In the genomic region with DNA sequence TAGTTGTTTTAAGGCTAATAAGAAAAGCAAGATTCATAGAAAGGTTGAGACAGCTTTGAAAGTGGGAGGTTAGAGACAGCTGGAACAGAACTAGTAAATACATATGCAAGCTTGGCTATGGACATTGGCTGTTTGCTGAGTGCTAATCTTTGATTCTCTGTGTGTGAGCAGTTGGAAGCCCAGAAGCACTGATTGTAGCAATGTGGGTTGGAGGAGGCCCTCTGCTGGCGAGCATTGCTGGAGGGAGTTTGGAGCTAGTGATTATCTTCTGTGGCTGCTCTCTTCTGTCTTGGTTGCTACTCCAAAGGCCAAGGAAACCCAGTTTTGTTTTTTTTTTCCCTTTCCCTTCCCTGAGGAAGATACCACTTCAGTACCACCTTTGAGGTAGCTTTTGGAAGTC, we compare ENCODE assay signal across 9 mouse cellular contexts. TPM values are rescaled to one million over a fixed set of nuclear protein-coding genes. Genes with fewer than 3 reads are reported as not detected.
DNase-seq lines count a peak whose midpoint lies in the region; ATAC-seq and TF ChIP-seq lines count a peak whose summit lies in the region.
"Had no signal": no experiment of that assay in that cellular context is flagged by ENCODE, and none has a peak within 500 bp of the region (broad histone marks: within the 10 kb centered on the region; RNA-seq: fewer than 3 reads in every experiment).

No protein-coding gene starts in this region.

- TF ChIP-seq CTCF in heart, postnatal 0 days (IDR thresholded peaks at IDR 0.05; ENCODE audit: low read depth), result peak; percentile 53
- peak in 1 of 2 experiments; percentile 65; a peak in 2 of 4 replicates for TF ChIP-seq CTCF in CH12.LX (conservative IDR thresholded peaks at IDR 0.05 in 1 of 2, IDR thresholded peaks at IDR 0.05 in 1 of 2; ENCODE audit: low read depth in 2 of 2, low read length in 2 of 2)

- H3K9me3 ChIP-seq in heart, postnatal 0 days (replicated peaks; ENCODE audit: control insufficient read depth, low read length), result no peaks in the 10 kb centered on the region
- no peaks in the 10 kb centered on the region for H3K9me3 ChIP-seq in heart, embryonic 11.5 days (replicated peaks; ENCODE audit: control insufficient read depth, low read length)
- no peaks in the 10 kb centered on the region for H3K9me3 ChIP-seq in CH12.LX (replicated peaks; ENCODE audit: low read length)
- H3K9me3 ChIP-seq: limb, embryonic 13.5 days had no signal

- H3K27ac ChIP-seq in heart, postnatal 0 days (ENCODE audit: low read depth), result peak overlapping the region; percentile 57; the same call in 1 of the 2 replicates
- no peak overlapping the region for H3K27ac ChIP-seq in heart, embryonic 11.5 days (ENCODE audit: low read depth, low read length)
- H3K27ac ChIP-seq in CH12.LX (ENCODE audit: insufficient read depth, low read depth), result no peak overlapping the region
- H3K27ac ChIP-seq: limb, embryonic 13.5 days had no signal

- in situ Hi-C loops in CH12.LX (cut with MboI; ENCODE audit: low pct_ligation_motif_present, low pct_unique_long_range_greater_than_20kb, low sequenced_read_pairs), result no loop called here

- peak; percentile 32 for TF ChIP-seq RAD21 in CH12.LX (IDR thresholded peaks at IDR 0.05; ENCODE audit: low read depth, low read length)

- no peak overlapping the region for H3K4me3 ChIP-seq in heart, postnatal 0 days (ENCODE audit: low read depth, low read length)
- H3K4me3 ChIP-seq in heart, embryonic 11.5 days (ENCODE audit: low read depth, low read length), result no peak overlapping the region
- no peak overlapping the region for H3K4me3 ChIP-seq in CH12.LX (replicated peaks in 1 of 3; ENCODE audit: low read depth in 2 of 3, low read length in 2 of 3, poor library complexity in 1 of 3)
- H3K4me3 ChIP-seq: limb, embryonic 13.5 days had no signal

- no peak for ATAC-seq in heart, postnatal 0 days (ENCODE audit: insufficient read depth, low read depth)
- no peak for ATAC-seq in heart, embryonic 11.5 days (replicated peaks; ENCODE audit: insufficient number of reproducible peaks, low FRiP score, low TSS enrichment)
- no peak for ATAC-seq in erythroid progenitor cell, adult 5-6 weeks (replicated peaks; ENCODE audit: low FRiP score, poor library complexity, severe bottlenecking)

- DNase-seq in heart, postnatal 0 days (ENCODE audit: low spot score), result peak; percentile 32
- DNase-seq in CH12.LX (ENCODE audit: extremely low read depth), result peak; percentile 30
- DNase-seq in brain, adult 2 months (ENCODE audit: low read depth, low spot score), result peak; percentile 76
- peak; percentile 61 for DNase-seq in heart, postnatal 4 days
- peak; percentile 42 to 62 for DNase-seq in left cerebral cortex, postnatal 14 days (ENCODE audit: low spot score in 2 of 2)
- DNase-seq in retina, embryonic 14.5 days (ENCODE audit: low spot score), result peak; percentile 57

- peaks cover 66% of the 10 kb centered on the region for H3K79me2 ChIP-seq in CH12.LX (replicated peaks; ENCODE audit: control insufficient read depth, extremely low read depth, insufficient read depth, poor library complexity, severe bottlenecking)

- no peak overlapping the region for H3K4me2 ChIP-seq in heart, postnatal 0 days (ENCODE audit: low read depth, low read length)
- H3K4me2 ChIP-seq in heart, embryonic 11.5 days, result no peak overlapping the region
- H3K4me2 ChIP-seq in CH12.LX (ENCODE audit: insufficient read depth, low read depth, poor library complexity, severe bottlenecking), result no peak overlapping the region
- H3K4me2 ChIP-seq: limb, embryonic 13.5 days had no signal

- no peak overlapping the region for H3K9ac ChIP-seq in heart, postnatal 0 days (replicated peaks; ENCODE audit: low read depth, low read length)
- no peak overlapping the region for H3K9ac ChIP-seq in heart, embryonic 11.5 days (ENCODE audit: low read depth, low read length)
- H3K9ac ChIP-seq in CH12.LX (ENCODE audit: insufficient read depth, low read depth), result no peak overlapping the region
- H3K9ac ChIP-seq: limb, embryonic 13.5 days had no signal

- peaks cover 55% of the 10 kb centered on the region for H3K4me1 ChIP-seq in heart, postnatal 0 days (ENCODE audit: control insufficient read depth, insufficient read depth)
- H3K4me1 ChIP-seq in heart, embryonic 11.5 days (ENCODE audit: control insufficient read depth, insufficient read depth, low read length), result peaks cover 46% of the 10 kb centered on the region
- peaks cover 3 to 58% of the 10 kb centered on the region in 2 experiments; a peak in 2 of 4 replicates for H3K4me1 ChIP-seq in CH12.LX (ENCODE audit: control insufficient read depth in 1 of 2, insufficient read depth in 2 of 2)

- dilution Hi-C loops in CH12.LX (cut with MboI; ENCODE audit: extremely low pct_ligation_motif_present, extremely low pct_unique_long_range_greater_than_20kb, low sequenced_read_pairs), result no loop called here

- intact Hi-C loops in left cerebral cortex, postnatal 14 days (cut with DNase I), result no loop called here

- no peaks in the 10 kb centered on the region for H3K27me3 ChIP-seq in heart, postnatal 0 days (ENCODE audit: control insufficient read depth, insufficient read depth, low read length)
- H3K27me3 ChIP-seq in heart, embryonic 11.5 days (ENCODE audit: control insufficient read depth, insufficient read depth, low read length), result no peaks in the 10 kb centered on the region
- H3K27me3 ChIP-seq in CH12.LX (replicated peaks), result no peaks in the 10 kb centered on the region
- H3K27me3 ChIP-seq: limb, embryonic 13.5 days had no signal

- WGBS in heart, postnatal 0 days, result 24% methylated on average over 1 of the region's 1 CpGs
- 31% methylated on average over 1 of the region's 1 CpGs for WGBS in heart, embryonic 11.5 days (ENCODE audit: insufficient replicate concordance)

- TF ChIP-seq EP300 in heart, postnatal 0 days (IDR thresholded peaks at IDR 0.05; ENCODE audit: low read depth), result no peak
- no peak for TF ChIP-seq EP300 in CH12.LX (IDR thresholded peaks at IDR 0.05; ENCODE audit: low read length)

- TF ChIP-seq POLR2A in CH12.LX (IDR thresholded peaks at IDR 0.05; ENCODE audit: low read depth, low read length), result no peak

- no peaks in the 10 kb centered on the region; the same call in 1 of the 2 replicates for H3K36me3 ChIP-seq in heart, postnatal 0 days (replicated peaks; ENCODE audit: control insufficient read depth, insufficient read depth, low read length)
- no peaks in the 10 kb centered on the region for H3K36me3 ChIP-seq in heart, embryonic 11.5 days (ENCODE audit: control insufficient read depth, insufficient read depth, low read length)
- peaks cover 0 to 32% of the 10 kb centered on the region in 2 experiments for H3K36me3 ChIP-seq in CH12.LX (replicated peaks in 1 of 2; ENCODE audit: control insufficient read depth in 1 of 2, insufficient read depth in 1 of 2, low read length in 1 of 2)

TF ChIP-seq in CH12.LX, 34 proteins besides CTCF, POLR2A, EP300 and RAD21:
- TF ChIP-seq SMC3 (IDR thresholded peaks at IDR 0.05; ENCODE audit: low read depth, low read length), result peak; percentile 49
- no peak for TF ChIP-seq MAFK (IDR thresholded peaks at IDR 0.05; ENCODE audit: insufficient replicate concordance, low read length)

RNA-seq across cellular contexts. Expression of a gene that starts 26.6 kb away (rescaled TPM):
- total RNA-seq in heart, postnatal 0 days (2014; rRNA removed; ENCODE audit: low replicate concordance), result not detected in 2 replicates
- polyA plus RNA-seq in heart, postnatal 0 days (2015; fragmentation: Nextera tagmentation; extraction: Ambion mirVana), result not detected in 2 replicates
- 0.34 and 0.49 TPM in 2 replicates for polyA plus RNA-seq in heart, embryonic 11.5 days (2014; fragmentation: Nextera tagmentation; extraction: Ambion mirVana)
- 10.9 and 11.8 TPM in 2 replicates for total RNA-seq in CH12.LX (2012; rRNA removed)
- 23.8 and 25.4 TPM in 2 replicates for total RNA-seq in CH12.LX (2014; rRNA removed)
- polyA plus RNA-seq in CH12.LX (2012; ENCODE audit: insufficient read length, low read depth), result 7.2 and 7.8 TPM in 2 replicates
- total RNA-seq in heart, postnatal 4 days (2021), result not detected
- not detected for total RNA-seq in left cerebral cortex, postnatal 14 days (2021)
- total RNA-seq in erythroid progenitor cell, adult 5-6 weeks (2015; ENCODE audit: low replicate concordance), result not detected in 2 replicates
- not detected in 2 replicates for total RNA-seq in erythroid progenitor cell, adult 5-6 weeks (2017; ENCODE audit: low replicate concordance)

RNA-seq across cellular contexts. Expression of a gene that starts 26.9 kb away (rescaled TPM):
- total RNA-seq in heart, postnatal 0 days (2014; rRNA removed; ENCODE audit: low replicate concordance), result 255 and 266 TPM in 2 replicates
- polyA plus RNA-seq in heart, postnatal 0 days (2015; fragmentation: Nextera tagmentation; extraction: Ambion mirVana), result 21.5 and 21.7 TPM in 2 replicates
- polyA plus RNA-seq in heart, embryonic 11.5 days (2014; fragmentation: Nextera tagmentation; extraction: Ambion mirVana), result 42.9 and 63.5 TPM in 2 replicates
- total RNA-seq in CH12.LX (2012; rRNA removed) (214 and 228 TPM in 2 replicates), CH12.LX (2014; rRNA removed) (334 and 341 TPM in 2 replicates)
- 277 and 285 TPM in 2 replicates for polyA plus RNA-seq in CH12.LX (2012; ENCODE audit: insufficient read length, low read depth)
- total RNA-seq in heart, postnatal 4 days (2021), result 100 to 1,000 TPM; 212 to 222 TPM
- 100 to 1,000 TPM in 1 of 2 experiments, 10 to 100 TPM in 1; 96.5 to 103 TPM for total RNA-seq in left cerebral cortex, postnatal 14 days (2021)
- 87.2 and 99.8 TPM in 2 replicates for total RNA-seq in erythroid progenitor cell, adult 5-6 weeks (2015; ENCODE audit: low replicate concordance)
- total RNA-seq in erythroid progenitor cell, adult 5-6 weeks (2017; ENCODE audit: low replicate concordance), result 112 and 144 TPM in 2 replicates

RNA-seq across cellular contexts. Expression of a gene that starts 48.0 kb away (rescaled TPM):
- not detected in 2 replicates for total RNA-seq in heart, postnatal 0 days (2014; rRNA removed; ENCODE audit: low replicate concordance)
- polyA plus RNA-seq in heart, postnatal 0 days (2015; fragmentation: Nextera tagmentation; extraction: Ambion mirVana), result not detected in 2 replicates
- not detected in 2 replicates for polyA plus RNA-seq in heart, embryonic 11.5 days (2014; fragmentation: Nextera tagmentation; extraction: Ambion mirVana)
- not detected in 2 replicates for total RNA-seq in CH12.LX (2012; rRNA removed)
- total RNA-seq in CH12.LX (2014; rRNA removed), result not detected in 2 replicates
- polyA plus RNA-seq in CH12.LX (2012; ENCODE audit: insufficient read length, low read depth), result 0.41 TPM in 1 of 2 replicates, not detected in the other
- not detected for total RNA-seq in heart, postnatal 4 days (2021)
- total RNA-seq in left cerebral cortex, postnatal 14 days (2021), result not detected
- total RNA-seq in erythroid progenitor cell, adult 5-6 weeks (2015; ENCODE audit: low replicate concordance), result not detected in 2 replicates
- total RNA-seq in erythroid progenitor cell, adult 5-6 weeks (2017; ENCODE audit: low replicate concordance), result not detected in 2 replicates
- polyA plus RNA-seq: limb, embryonic 13.5 days had no signal

Comparison
In these comparisons a context has a peak if more than half of its experiments do, and no peak if none do; other contexts are left out.
1. RNA of a gene that starts 26.6 kb away (total RNA-seq): 10.9 to 25.4 TPM in CH12.LX; not detected in left cerebral cortex, postnatal 14 days, not detected in heart, postnatal 0 days, not detected in heart, postnatal 4 days and not detected in erythroid progenitor cell, adult 5-6 weeks; every median in the first group is over 4 times any median in the second.
2. Peak in every context shown above with its lines, with median percentiles within 50 percentile points of each other: DNase-seq.